Mouse (Mus musculus): ENCODE measurements around the gene Sgcd. TPM values are rescaled to one million over a fixed set of nuclear protein-coding genes. Genes with fewer than 3 reads are reported as not detected.

Sgcd gene
- polyA plus RNA-seq, 1 experiment: 2.9 TPM

DNA sequence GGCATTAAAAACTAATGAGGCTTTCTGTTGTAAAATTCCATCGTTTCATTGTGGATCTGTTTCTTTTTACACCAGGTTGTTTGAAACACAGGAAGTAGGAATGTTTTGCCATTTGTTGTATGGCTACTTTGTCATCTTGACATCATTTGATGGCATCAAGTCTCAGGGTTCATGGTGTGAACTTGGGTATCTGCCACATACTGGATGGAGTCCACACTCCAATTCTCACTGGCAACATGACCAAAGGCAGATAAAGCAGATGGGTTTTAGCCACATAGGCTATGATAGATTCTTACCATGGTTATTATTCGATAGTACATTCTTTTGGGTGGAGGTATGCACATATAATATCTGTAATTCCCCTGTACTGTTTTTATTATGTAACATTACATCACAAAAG, 1106.3 kb downstream of the Sgcd start:
- 58% methylated on average over 2 of the region's 2 CpGs for WGBS
- TF ChIP-seq POLR2A (IDR thresholded peaks at IDR 0.05; ENCODE audit: borderline replicate concordance, control insufficient read depth, low read depth, low read length) (no peak), CTCF (IDR thresholded peaks at IDR 0.05; ENCODE audit: control insufficient read depth, insufficient read depth, low read length) (no peak)
- Histone ChIP-seq H3K4me3 (replicated peaks; ENCODE audit: control insufficient read depth, low read depth, low read length) (no peak overlapping the region), H3K4me1 (ENCODE audit: control insufficient read depth, insufficient read depth, low read length) (no peaks in the 10 kb centered on the region), H3K27ac (ENCODE audit: control insufficient read depth, insufficient read depth, low read depth, low read length, poor library complexity) (no peak overlapping the region)

DNA sequence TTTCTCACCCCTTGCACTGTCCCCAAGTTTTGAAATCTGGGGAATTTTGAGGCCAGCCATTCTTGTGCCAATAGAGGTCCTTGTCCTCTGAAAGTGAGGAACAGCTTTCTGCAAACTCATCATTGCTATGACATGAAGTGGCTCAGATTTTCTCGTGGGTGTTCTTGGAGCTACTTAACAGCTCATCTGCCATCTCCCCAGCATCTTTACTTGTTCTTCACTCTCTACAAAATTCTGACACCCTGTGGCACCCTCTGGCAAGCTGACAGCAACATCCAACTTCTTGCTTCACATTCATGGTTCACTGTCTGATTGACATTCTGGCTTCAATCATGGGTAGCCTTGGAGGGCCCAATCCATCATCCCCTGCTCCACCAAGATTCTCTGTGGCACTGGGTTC, 1113.0 kb downstream of the Sgcd start:
- WGBS: 60% methylated on average over 1 of the region's 1 CpGs
- TF ChIP-seq POLR2A (IDR thresholded peaks at IDR 0.05; ENCODE audit: borderline replicate concordance, control insufficient read depth, low read depth, low read length): no peak
- no peak for TF ChIP-seq CTCF (IDR thresholded peaks at IDR 0.05; ENCODE audit: control insufficient read depth, insufficient read depth, low read length)
- Histone ChIP-seq H3K4me1 (ENCODE audit: control insufficient read depth, insufficient read depth, low read length) (no peaks in the 10 kb centered on the region), H3K4me3 (replicated peaks; ENCODE audit: control insufficient read depth, low read depth, low read length) (no peak overlapping the region), H3K27ac (ENCODE audit: control insufficient read depth, insufficient read depth, low read depth, low read length, poor library complexity) (no peak overlapping the region)

DNA sequence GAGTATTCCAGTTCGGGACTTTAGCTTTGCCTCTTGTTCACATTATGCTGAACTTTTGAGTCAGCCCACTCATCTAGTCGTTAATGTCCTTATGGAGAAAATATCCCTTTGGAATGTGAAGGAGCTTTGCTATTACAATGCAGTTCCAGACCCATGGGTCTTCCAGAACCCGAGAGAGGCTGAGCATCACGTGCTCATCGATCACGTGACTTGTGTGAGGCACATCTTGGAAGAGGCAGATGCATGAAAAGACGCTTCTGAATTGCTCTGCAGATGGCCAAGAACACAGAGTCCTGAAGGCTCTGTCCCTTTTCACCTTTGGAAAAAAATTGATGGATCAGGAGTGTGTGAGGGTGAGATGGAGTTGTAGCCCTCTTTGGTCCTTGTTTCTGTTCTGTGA, 1120.2 kb downstream of the Sgcd start:
- WGBS: 75% methylated on average over 7 of the region's 7 CpGs
- Histone ChIP-seq H3K27ac (ENCODE audit: control insufficient read depth, insufficient read depth, low read depth, low read length, poor library complexity) (no peak overlapping the region), H3K4me3 (replicated peaks; ENCODE audit: control insufficient read depth, low read depth, low read length) (no peak overlapping the region), H3K4me1 (ENCODE audit: control insufficient read depth, insufficient read depth, low read length) (no peaks in the 10 kb centered on the region)
- TF ChIP-seq CTCF (IDR thresholded peaks at IDR 0.05; ENCODE audit: control insufficient read depth, insufficient read depth, low read length) (no peak), POLR2A (IDR thresholded peaks at IDR 0.05; ENCODE audit: borderline replicate concordance, control insufficient read depth, low read depth, low read length) (no peak)

DNA sequence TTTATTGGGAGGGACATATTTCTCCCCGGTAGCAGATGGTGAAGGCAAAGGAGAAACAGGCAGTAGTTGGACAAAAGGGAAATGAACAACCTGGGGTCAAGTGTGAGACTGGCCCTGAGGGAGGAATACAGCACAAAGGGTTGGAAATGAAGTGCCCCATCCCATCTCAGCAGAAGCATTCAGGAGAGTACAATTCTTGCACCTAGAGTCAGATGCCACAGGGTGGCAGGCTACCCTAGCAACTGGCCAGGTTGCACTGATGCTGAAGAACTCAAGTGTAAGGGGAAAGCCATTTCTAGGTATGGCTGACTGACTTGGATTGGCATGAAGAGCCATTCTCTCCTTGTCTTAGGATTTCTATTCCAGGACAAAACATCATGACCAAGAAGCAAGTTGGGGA, 1124.0 kb downstream of the Sgcd start:
- 68% methylated on average over 1 of the region's 1 CpGs for WGBS
- Histone ChIP-seq H3K4me1 (ENCODE audit: control insufficient read depth, insufficient read depth, low read length) (no peaks in the 10 kb centered on the region), H3K27ac (ENCODE audit: control insufficient read depth, insufficient read depth, low read depth, low read length, poor library complexity) (no peak overlapping the region), H3K4me3 (replicated peaks; ENCODE audit: control insufficient read depth, low read depth, low read length) (no peak overlapping the region)
- no peak for TF ChIP-seq CTCF (IDR thresholded peaks at IDR 0.05; ENCODE audit: control insufficient read depth, insufficient read depth, low read length)
- TF ChIP-seq POLR2A (IDR thresholded peaks at IDR 0.05; ENCODE audit: borderline replicate concordance, control insufficient read depth, low read depth, low read length): no peak

DNA sequence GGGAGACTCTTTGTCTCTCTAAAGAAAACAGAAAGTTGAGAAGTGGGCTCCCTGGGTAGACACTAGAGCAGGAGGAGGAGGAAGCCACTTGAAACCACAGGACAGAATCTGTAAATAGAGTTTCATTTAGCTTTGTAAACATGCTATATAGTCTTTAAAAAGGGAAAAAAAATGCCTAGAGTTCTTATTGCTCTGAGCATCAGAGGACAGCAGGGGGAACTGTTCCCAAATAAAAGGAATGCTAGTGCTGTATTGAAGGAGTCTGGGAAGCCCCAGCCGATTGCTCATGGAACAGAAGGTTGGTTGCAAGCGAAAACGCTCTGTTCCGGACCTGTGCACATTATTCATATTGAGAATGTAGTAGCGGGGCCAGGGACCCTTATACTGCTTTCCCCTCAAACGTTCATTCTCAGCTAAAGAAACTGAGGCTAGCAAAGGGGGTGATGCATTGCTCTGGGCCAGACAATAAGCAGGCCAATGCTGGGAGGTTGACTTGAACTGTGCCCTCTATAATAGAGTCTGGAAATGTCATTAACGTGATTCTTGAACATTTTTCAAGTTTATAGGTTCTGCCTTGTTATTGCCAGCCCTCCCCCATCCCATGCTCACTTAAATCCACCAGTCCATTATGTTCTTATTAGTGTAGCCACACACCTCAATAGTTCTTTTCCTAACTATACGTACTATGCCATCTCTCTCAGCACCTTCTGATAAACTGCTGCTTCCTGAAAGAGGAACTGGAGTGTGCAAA, 1140.4 kb downstream of the Sgcd start:
- Histone ChIP-seq H3K4me3 (replicated peaks; ENCODE audit: control insufficient read depth, low read depth, low read length) (no peak overlapping the region), H3K4me1 (ENCODE audit: control insufficient read depth, insufficient read depth, low read length) (no peaks in the 10 kb centered on the region), H3K27ac (ENCODE audit: control insufficient read depth, insufficient read depth, low read depth, low read length, poor library complexity) (no peak overlapping the region)
- TF ChIP-seq CTCF (IDR thresholded peaks at IDR 0.05; ENCODE audit: control insufficient read depth, insufficient read depth, low read length): no peak
- WGBS: 55% methylated on average over 8 of the region's 8 CpGs

DNA sequence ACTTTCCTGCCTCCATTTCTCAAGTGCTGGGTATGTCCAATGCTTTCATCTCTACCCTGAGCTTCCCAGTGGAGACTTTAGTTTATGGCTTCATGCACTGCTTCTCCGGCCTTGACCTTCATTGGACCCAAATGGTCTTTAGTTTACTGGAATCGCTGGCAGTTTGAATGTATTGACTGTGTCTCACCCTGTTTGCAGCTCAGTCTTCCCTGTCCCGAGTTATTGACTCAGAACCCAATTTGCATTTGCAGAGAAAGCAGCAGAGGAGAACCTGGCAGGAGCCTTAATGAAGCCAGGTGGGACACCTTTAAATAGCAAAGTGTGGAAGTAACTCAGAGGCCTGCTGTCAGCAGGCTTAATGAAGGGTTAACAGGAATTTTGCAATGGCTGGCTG, 1140.9 kb downstream of the Sgcd start:
- H3K4me1 ChIP-seq (ENCODE audit: control insufficient read depth, insufficient read depth, low read length): no peaks in the 10 kb centered on the region
- H3K4me3 ChIP-seq (replicated peaks; ENCODE audit: control insufficient read depth, low read depth, low read length): no peak overlapping the region
- H3K27ac ChIP-seq (ENCODE audit: control insufficient read depth, insufficient read depth, low read depth, low read length, poor library complexity): no peak overlapping the region
- TF ChIP-seq POLR2A (IDR thresholded peaks at IDR 0.05; ENCODE audit: borderline replicate concordance, control insufficient read depth, low read depth, low read length) (no peak), CTCF (IDR thresholded peaks at IDR 0.05; ENCODE audit: control insufficient read depth, insufficient read depth, low read length) (no peak)
- 66% methylated on average over 3 of the region's 3 CpGs for WGBS

DNA sequence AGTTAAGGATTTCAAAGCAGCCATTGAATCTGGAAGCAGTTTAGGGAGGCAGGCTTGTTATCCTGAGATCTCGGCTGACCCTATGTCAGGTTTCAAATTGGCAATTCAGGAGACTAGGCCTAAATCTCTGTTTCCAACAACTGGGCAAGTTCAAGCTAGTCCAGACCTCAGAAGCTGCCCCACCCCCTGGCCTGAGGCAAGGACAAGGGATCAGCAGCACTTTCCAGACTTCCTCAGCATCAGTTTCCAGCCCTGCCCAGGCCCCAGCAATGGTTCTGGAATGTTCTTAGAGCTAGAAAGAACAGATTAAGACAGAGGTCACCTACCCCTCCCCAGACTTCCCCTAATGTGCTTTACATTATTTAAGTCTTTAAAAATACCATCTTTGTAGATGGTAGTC, 1142.1 kb downstream of the Sgcd start:
- Histone ChIP-seq H3K4me3 (replicated peaks; ENCODE audit: control insufficient read depth, low read depth, low read length) (no peak overlapping the region), H3K27ac (ENCODE audit: control insufficient read depth, insufficient read depth, low read depth, low read length, poor library complexity) (no peak overlapping the region), H3K4me1 (ENCODE audit: control insufficient read depth, insufficient read depth, low read length) (no peaks in the 10 kb centered on the region)
- TF ChIP-seq CTCF (IDR thresholded peaks at IDR 0.05; ENCODE audit: control insufficient read depth, insufficient read depth, low read length) (no peak), POLR2A (IDR thresholded peaks at IDR 0.05; ENCODE audit: borderline replicate concordance, control insufficient read depth, low read depth, low read length) (no peak)
- WGBS: 75% methylated on average over 1 of the region's 1 CpGs
